Mouse (Mus musculus): ENCODE measurements around the gene Btnl4. TPM values are rescaled to one million over a fixed set of nuclear protein-coding genes. Genes with fewer than 3 reads are reported as not detected.

Btnl4 gene
- total and polyA plus RNA-seq, 2 experiments from 2014 or later, result not detected

- Histone ChIP-seq H3K9ac (replicated peaks; ENCODE audit: low read length, poor library complexity, severe bottlenecking) (0 out of 2 replicates have a peak overlapping the region, but pooled peaks have one; percentile 4), H3K4me3 (ENCODE audit: low read depth, low read length) (no peak overlapping the region), H3K4me2 (ENCODE audit: low read depth, low read length, poor library complexity, severe bottlenecking) (no peak overlapping the region), H3K4me1 (ENCODE audit: insufficient read depth, low read length) (no peaks in the 10 kb centered on the region), H3K27me3 (ENCODE audit: insufficient read depth, low read length) (no peaks in the 10 kb centered on the region), H3K36me3 (ENCODE audit: insufficient read depth, low read length) (no peaks in the 10 kb centered on the region), H3K9me3 (ENCODE audit: low read length) (no peaks in the 10 kb centered on the region), H3K27ac (ENCODE audit: low read depth, low read length) (no peak overlapping the region)
- 64% methylated on average over 6 of the region's 6 CpGs for WGBS
- TF ChIP-seq CTCF (IDR thresholded peaks at IDR 0.05), result no peak
- DNase-seq (ENCODE audit: low spot score), result no peak
- ATAC-seq (ENCODE audit: low FRiP score), result no peak
These were observed 28.6 kb downstream of the Btnl4 start for GRCm38 (mm10) chr17:34448473-34449041.

- no peak for DNase-seq (ENCODE audit: low spot score)
- H3K4me1 ChIP-seq (ENCODE audit: insufficient read depth, low read length), result no peaks in the 10 kb centered on the region
- 93% methylated on average over 7 of the region's 7 CpGs for WGBS
- ATAC-seq (ENCODE audit: low FRiP score), result no peak
- no peaks in the 10 kb centered on the region for H3K36me3 ChIP-seq (ENCODE audit: insufficient read depth, low read length)
- no peak overlapping the region for H3K4me3 ChIP-seq (ENCODE audit: low read depth, low read length)
- H3K9ac ChIP-seq (replicated peaks; ENCODE audit: low read length, poor library complexity, severe bottlenecking), result no peak overlapping the region
- H3K27ac ChIP-seq (ENCODE audit: low read depth, low read length), result no peak overlapping the region
- H3K9me3 ChIP-seq (ENCODE audit: low read length), result no peaks in the 10 kb centered on the region
- TF ChIP-seq CTCF (IDR thresholded peaks at IDR 0.05), result no peak
- H3K4me2 ChIP-seq (ENCODE audit: low read depth, low read length, poor library complexity, severe bottlenecking), result no peak overlapping the region
- no peaks in the 10 kb centered on the region for H3K27me3 ChIP-seq (ENCODE audit: insufficient read depth, low read length)
These were observed 35.1 kb downstream of the Btnl4 start for GRCm38 (mm10) chr17:34441990-34442389.

GRCm38 (mm10) chr17:34439795-34440194, 37.3 kb downstream of the Btnl4 start:
- peak; percentile 53 for DNase-seq (ENCODE audit: low spot score)
- no peak overlapping the region for H3K4me3 ChIP-seq (ENCODE audit: low read depth, low read length)
- H3K4me1 ChIP-seq (ENCODE audit: insufficient read depth, low read length), result no peaks in the 10 kb centered on the region
- no peak overlapping the region for H3K4me2 ChIP-seq (ENCODE audit: low read depth, low read length, poor library complexity, severe bottlenecking)
- H3K36me3 ChIP-seq (ENCODE audit: insufficient read depth, low read length), result no peaks in the 10 kb centered on the region
- H3K27ac ChIP-seq (ENCODE audit: low read depth, low read length), result no peak overlapping the region
- H3K9me3 ChIP-seq (ENCODE audit: low read length), result no peaks in the 10 kb centered on the region
- peak; percentile 80 for TF ChIP-seq CTCF (IDR thresholded peaks at IDR 0.05)
- H3K9ac ChIP-seq (replicated peaks; ENCODE audit: low read length, poor library complexity, severe bottlenecking), result no peak overlapping the region
- WGBS, result 48% methylated on average over 3 of the region's 3 CpGs
- H3K27me3 ChIP-seq (ENCODE audit: insufficient read depth, low read length), result no peaks in the 10 kb centered on the region
- ATAC-seq (ENCODE audit: low FRiP score), result no peak

GRCm38 (mm10) chr17:34438588-34438987, 38.5 kb downstream of the Btnl4 start:
- no peak overlapping the region for H3K4me2 ChIP-seq (ENCODE audit: low read depth, low read length, poor library complexity, severe bottlenecking)
- H3K9me3 ChIP-seq (ENCODE audit: low read length), result no peaks in the 10 kb centered on the region
- no peak for TF ChIP-seq CTCF (IDR thresholded peaks at IDR 0.05)
- no peak overlapping the region for H3K9ac ChIP-seq (replicated peaks; ENCODE audit: low read length, poor library complexity, severe bottlenecking)
- ATAC-seq (ENCODE audit: low FRiP score), result no peak
- H3K4me1 ChIP-seq (ENCODE audit: insufficient read depth, low read length), result no peaks in the 10 kb centered on the region
- H3K4me3 ChIP-seq (ENCODE audit: low read depth, low read length), result no peak overlapping the region
- H3K27me3 ChIP-seq (ENCODE audit: insufficient read depth, low read length), result no peaks in the 10 kb centered on the region
- WGBS, result 56% methylated on average over 1 of the region's 1 CpGs
- H3K27ac ChIP-seq (ENCODE audit: low read depth, low read length), result no peak overlapping the region
- no peak for DNase-seq (ENCODE audit: low spot score)
- H3K36me3 ChIP-seq (ENCODE audit: insufficient read depth, low read length), result no peaks in the 10 kb centered on the region

- no peaks in the 10 kb centered on the region for H3K27me3 ChIP-seq (ENCODE audit: insufficient read depth, low read length)
- H3K36me3 ChIP-seq (ENCODE audit: insufficient read depth, low read length), result no peaks in the 10 kb centered on the region
- no peak overlapping the region for H3K9ac ChIP-seq (replicated peaks; ENCODE audit: low read length, poor library complexity, severe bottlenecking)
- WGBS, result 66% methylated on average over 7 of the region's 7 CpGs
- no peaks in the 10 kb centered on the region for H3K4me1 ChIP-seq (ENCODE audit: insufficient read depth, low read length)
- TF ChIP-seq CTCF (IDR thresholded peaks at IDR 0.05), result no peak
- no peak overlapping the region for H3K4me2 ChIP-seq (ENCODE audit: low read depth, low read length, poor library complexity, severe bottlenecking)
- no peak for ATAC-seq (ENCODE audit: low FRiP score)
- no peak overlapping the region for H3K4me3 ChIP-seq (ENCODE audit: low read depth, low read length)
- DNase-seq (ENCODE audit: low spot score), result no peak
- H3K27ac ChIP-seq (ENCODE audit: low read depth, low read length), result no peak overlapping the region
- H3K9me3 ChIP-seq (ENCODE audit: low read length), result no peaks in the 10 kb centered on the region
These were observed 39.5 kb downstream of the Btnl4 start for GRCm38 (mm10) chr17:34437606-34438005.

- TF ChIP-seq CTCF (IDR thresholded peaks at IDR 0.05), result no peak
- no peaks in the 10 kb centered on the region for H3K27me3 ChIP-seq (ENCODE audit: insufficient read depth, low read length)
- no peak overlapping the region for H3K4me2 ChIP-seq (ENCODE audit: low read depth, low read length, poor library complexity, severe bottlenecking)
- H3K4me1 ChIP-seq (ENCODE audit: insufficient read depth, low read length), result no peaks in the 10 kb centered on the region
- no peak overlapping the region for H3K27ac ChIP-seq (ENCODE audit: low read depth, low read length)
- no peak overlapping the region for H3K4me3 ChIP-seq (ENCODE audit: low read depth, low read length)
- no peaks in the 10 kb centered on the region for H3K9me3 ChIP-seq (ENCODE audit: low read length)
- ATAC-seq (ENCODE audit: low FRiP score) (no peak), DNase-seq (ENCODE audit: low spot score) (no peak)
- H3K36me3 ChIP-seq (ENCODE audit: insufficient read depth, low read length), result no peaks in the 10 kb centered on the region
- no peak overlapping the region for H3K9ac ChIP-seq (replicated peaks; ENCODE audit: low read length, poor library complexity, severe bottlenecking)
- 75% methylated on average over 4 of the region's 4 CpGs for WGBS
These were observed 40.0 kb downstream of the Btnl4 start for GRCm38 (mm10) chr17:34437120-34437519.
